Mouse (Mus musculus): ENCODE measurements around the gene Skap2.

Skap2 gene

GRCm38 (mm10) chr6:51889824-51890223 lies 122.5 kb downstream of the Skap2 start:
- DNase-seq (ENCODE audit: low read depth, low spot score): no peak
- Histone ChIP-seq H3K27me3 (ENCODE audit: control insufficient read depth, insufficient read depth, low read length, poor library complexity, severe bottlenecking) (no peaks in the 10 kb centered on the region), H3K36me3 (ENCODE audit: control insufficient read depth, insufficient read depth, low read length, poor library complexity, severe bottlenecking) (no peaks in the 10 kb centered on the region; the same call in 1 of the 2 replicates)

- Histone ChIP-seq H3K27me3 (ENCODE audit: control insufficient read depth, insufficient read depth, low read length, poor library complexity, severe bottlenecking) (no peaks in the 10 kb centered on the region), H3K36me3 (ENCODE audit: control insufficient read depth, insufficient read depth, low read length, poor library complexity, severe bottlenecking) (no peaks in the 10 kb centered on the region)
- no peak for DNase-seq (ENCODE audit: low read depth, low spot score)
Measured at GRCm38 (mm10) chr6:51886902-51887431, 125.4 kb downstream of the Skap2 start.

- DNase-seq (ENCODE audit: low read depth, low spot score): no peak
- no peaks in the 10 kb centered on the region for H3K27me3 ChIP-seq (ENCODE audit: control insufficient read depth, insufficient read depth, low read length, poor library complexity, severe bottlenecking)
- no peaks in the 10 kb centered on the region for H3K36me3 ChIP-seq (ENCODE audit: control insufficient read depth, insufficient read depth, low read length, poor library complexity, severe bottlenecking)
Measured at GRCm38 (mm10) chr6:51882880-51883274, 129.5 kb downstream of the Skap2 start.

- no peaks in the 10 kb centered on the region for H3K27me3 ChIP-seq (ENCODE audit: control insufficient read depth, insufficient read depth, low read length, poor library complexity, severe bottlenecking)
- DNase-seq (ENCODE audit: low read depth, low spot score): no peak
- H3K36me3 ChIP-seq (ENCODE audit: control insufficient read depth, insufficient read depth, low read length, poor library complexity, severe bottlenecking): no peaks in the 10 kb centered on the region
Measured at GRCm38 (mm10) chr6:51882266-51882879, 130.0 kb downstream of the Skap2 start.

- H3K36me3 ChIP-seq (ENCODE audit: control insufficient read depth, insufficient read depth, low read length, poor library complexity, severe bottlenecking): no peaks in the 10 kb centered on the region
- H3K27me3 ChIP-seq (ENCODE audit: control insufficient read depth, insufficient read depth, low read length, poor library complexity, severe bottlenecking): no peaks in the 10 kb centered on the region
- DNase-seq (ENCODE audit: low read depth, low spot score): peak; percentile 20
Measured at GRCm38 (mm10) chr6:51881181-51881968, 131.0 kb downstream of the Skap2 start.

- H3K36me3 ChIP-seq (ENCODE audit: control insufficient read depth, insufficient read depth, low read length, poor library complexity, severe bottlenecking): no peaks in the 10 kb centered on the region
- H3K27me3 ChIP-seq (ENCODE audit: control insufficient read depth, insufficient read depth, low read length, poor library complexity, severe bottlenecking): no peaks in the 10 kb centered on the region
- DNase-seq (ENCODE audit: low read depth, low spot score): no peak
Measured at GRCm38 (mm10) chr6:51880778-51881177, 131.6 kb downstream of the Skap2 start.

GRCm38 (mm10) chr6:51878551-51878950 lies 133.8 kb downstream of the Skap2 start:
- no peaks in the 10 kb centered on the region for H3K36me3 ChIP-seq (ENCODE audit: control insufficient read depth, insufficient read depth, low read length, poor library complexity, severe bottlenecking)
- no peaks in the 10 kb centered on the region for H3K27me3 ChIP-seq (ENCODE audit: control insufficient read depth, insufficient read depth, low read length, poor library complexity, severe bottlenecking)
- no peak for DNase-seq (ENCODE audit: low read depth, low spot score)

GRCm38 (mm10) chr6:51876841-51877553 lies 135.4 kb downstream of the Skap2 start:
- no peak for DNase-seq (ENCODE audit: low read depth, low spot score)
- no peaks in the 10 kb centered on the region for H3K36me3 ChIP-seq (ENCODE audit: control insufficient read depth, insufficient read depth, low read length, poor library complexity, severe bottlenecking)
- H3K27me3 ChIP-seq (ENCODE audit: control insufficient read depth, insufficient read depth, low read length, poor library complexity, severe bottlenecking): no peaks in the 10 kb centered on the region

- Histone ChIP-seq H3K36me3 (ENCODE audit: control insufficient read depth, insufficient read depth, low read length, poor library complexity, severe bottlenecking) (no peaks in the 10 kb centered on the region), H3K27me3 (ENCODE audit: control insufficient read depth, insufficient read depth, low read length, poor library complexity, severe bottlenecking) (no peaks in the 10 kb centered on the region)
- peak; percentile 32 for DNase-seq (ENCODE audit: low read depth, low spot score)
Measured at GRCm38 (mm10) chr6:51875884-51876626, 136.3 kb downstream of the Skap2 start.

- Histone ChIP-seq H3K27me3 (ENCODE audit: control insufficient read depth, insufficient read depth, low read length, poor library complexity, severe bottlenecking) (no peaks in the 10 kb centered on the region), H3K36me3 (ENCODE audit: control insufficient read depth, insufficient read depth, low read length, poor library complexity, severe bottlenecking) (no peaks in the 10 kb centered on the region)
- DNase-seq (ENCODE audit: low read depth, low spot score): no peak
Measured at GRCm38 (mm10) chr6:51874035-51874434, 138.3 kb downstream of the Skap2 start.

GRCm38 (mm10) chr6:51871135-51871534 lies 141.2 kb downstream of the Skap2 start:
- peak; percentile 24 for DNase-seq (ENCODE audit: low read depth, low spot score)
- H3K27me3 ChIP-seq (ENCODE audit: control insufficient read depth, insufficient read depth, low read length, poor library complexity, severe bottlenecking): no peaks in the 10 kb centered on the region
- H3K36me3 ChIP-seq (ENCODE audit: control insufficient read depth, insufficient read depth, low read length, poor library complexity, severe bottlenecking): 0 out of 2 replicates have a peak, but pooled peaks cover 6% of the 10 kb centered on the region

GRCm38 (mm10) chr6:51870294-51870693 lies 142.1 kb downstream of the Skap2 start:
- Histone ChIP-seq H3K27me3 (ENCODE audit: control insufficient read depth, insufficient read depth, low read length, poor library complexity, severe bottlenecking) (no peaks in the 10 kb centered on the region), H3K36me3 (ENCODE audit: control insufficient read depth, insufficient read depth, low read length, poor library complexity, severe bottlenecking) (0 out of 2 replicates have a peak, but pooled peaks cover 8% of the 10 kb centered on the region)
- DNase-seq (ENCODE audit: low read depth, low spot score): no peak

GRCm38 (mm10) chr6:51866596-51866995 lies 145.8 kb downstream of the Skap2 start:
- DNase-seq (ENCODE audit: low read depth, low spot score): no peak
- Histone ChIP-seq H3K36me3 (ENCODE audit: control insufficient read depth, insufficient read depth, low read length, poor library complexity, severe bottlenecking) (0 out of 2 replicates have a peak, but pooled peaks cover 8% of the 10 kb centered on the region), H3K27me3 (ENCODE audit: control insufficient read depth, insufficient read depth, low read length, poor library complexity, severe bottlenecking) (no peaks in the 10 kb centered on the region)

GRCm38 (mm10) chr6:51863508-51863907 lies 148.8 kb downstream of the Skap2 start:
- Histone ChIP-seq H3K36me3 (ENCODE audit: control insufficient read depth, insufficient read depth, low read length, poor library complexity, severe bottlenecking) (0 out of 2 replicates have a peak, but pooled peaks cover 8% of the 10 kb centered on the region), H3K27me3 (ENCODE audit: control insufficient read depth, insufficient read depth, low read length, poor library complexity, severe bottlenecking) (no peaks in the 10 kb centered on the region)
- DNase-seq (ENCODE audit: low read depth, low spot score): no peak

All from splenic B cell, adult 2 months (primary cell).